Mouse (Mus musculus) inflammation-experienced regulatory T-cells, adult 6 months (primary cell): ENCODE results near the gene Raver2. TPM values are rescaled to one million over a fixed set of nuclear protein-coding genes. Genes with fewer than 3 reads are reported as not detected.
A peak's percentile ranks its signal among the peaks of the same experiment; 100 is the strongest.

Experiments used
- ATAC-seq: one replicate; pipeline ENCODE4 v1.8.0; 2017
- polyA plus RNA-seq, 3 experiments: library from polyadenylated mRNA; unstranded; fragments of 100-300 nt; shearing (Covaris generic); gene quantifications; one replicate each; pipeline ENCODE4 v1.2.1; 2017

Gene Raver2
- polyA plus RNA-seq, 3 experiments from 2014 or later: 1.7 to 2.6 (median 2.3) TPM

- no peak for ATAC-seq
Measured at GRCm38 (mm10) chr4:101177796-101178195, 109.0 kb downstream of the Raver2 start.

DNA sequence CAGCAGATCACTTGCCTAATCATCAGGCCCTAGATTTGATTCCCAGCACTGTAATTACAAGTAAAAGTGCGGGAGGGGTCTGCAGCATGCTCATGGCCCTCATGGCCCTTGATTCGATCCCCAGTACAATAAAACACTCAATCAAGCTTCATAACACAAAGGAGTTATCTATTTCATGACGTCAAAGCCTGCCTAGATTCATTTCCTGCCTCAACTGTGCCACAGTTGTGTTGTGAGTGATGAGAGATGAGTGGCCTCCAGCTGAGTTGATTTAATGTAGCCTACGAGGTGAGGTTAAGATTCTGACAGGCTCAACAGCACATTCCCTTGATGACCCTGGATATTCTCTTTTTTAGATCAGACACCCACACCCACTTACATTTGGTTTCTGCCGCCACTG is 110.3 kb downstream of the Raver2 start:
- ATAC-seq: peak; percentile 5

DNA sequence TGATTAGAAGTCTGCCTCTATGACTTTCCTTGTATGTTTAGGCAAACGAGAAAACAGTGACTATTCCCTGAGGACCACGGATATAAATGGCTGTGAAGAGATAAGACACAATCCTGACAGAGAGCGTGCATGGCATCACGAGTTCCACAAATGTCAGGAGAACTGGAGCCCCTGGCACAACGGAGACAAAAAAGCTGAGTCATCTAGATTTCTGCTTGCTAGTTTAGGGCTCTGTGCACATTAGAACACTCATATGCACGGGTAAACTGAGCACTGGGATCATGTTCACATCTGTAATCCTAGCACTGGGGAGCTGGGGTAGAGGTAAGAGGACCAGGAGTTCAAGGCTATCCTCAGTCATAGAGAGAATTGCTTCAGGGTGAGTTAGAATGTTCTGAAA is 111.1 kb downstream of the Raver2 start:
- ATAC-seq: no peak

GRCm38 (mm10) chr4:101180681-101181080 is 111.9 kb downstream of the Raver2 start:
- ATAC-seq: no peak

DNA sequence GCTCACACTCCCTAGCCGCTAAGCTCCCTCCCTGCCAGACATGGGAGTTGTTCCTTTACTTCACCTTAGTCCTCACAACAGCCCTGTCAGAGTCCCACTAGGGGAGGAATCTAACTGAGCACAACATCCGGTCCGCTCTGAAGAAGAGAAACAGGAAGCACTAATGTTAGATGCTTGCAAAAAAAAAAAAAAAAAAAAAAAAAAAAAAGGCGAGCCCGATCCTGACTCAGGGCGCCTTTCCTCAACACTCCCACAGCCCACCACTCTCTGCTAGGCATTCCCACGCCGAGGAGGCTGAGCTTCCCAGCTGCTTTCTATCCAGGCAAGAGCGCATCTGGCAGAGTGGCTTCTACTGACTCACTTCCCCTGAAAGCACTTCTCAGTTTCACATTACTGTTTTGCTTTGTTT is 113.8 kb downstream of the Raver2 start:
- peak; percentile 73 for ATAC-seq

DNA sequence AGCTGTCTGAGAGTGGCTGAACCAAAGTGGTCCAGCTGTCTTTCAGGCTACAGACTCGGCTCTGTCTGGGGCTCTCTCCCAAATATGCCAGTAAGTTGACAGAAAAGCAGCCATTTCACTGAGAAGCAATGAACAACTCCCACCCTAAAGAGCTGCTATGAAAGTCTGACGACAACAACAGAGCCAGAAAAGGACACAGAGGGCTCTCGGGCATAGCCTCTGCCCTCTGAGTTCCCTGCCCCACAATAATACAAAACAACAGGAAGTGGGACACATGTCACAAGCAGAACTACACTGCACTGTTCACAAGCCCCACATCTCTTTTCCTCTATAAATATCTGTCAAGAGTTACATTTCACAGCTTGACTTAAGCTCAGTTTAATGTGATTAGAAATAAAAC is 116.4 kb downstream of the Raver2 start:
- ATAC-seq: no peak

- ATAC-seq: no peak
Measured at GRCm38 (mm10) chr4:101186591-101186990, 117.8 kb downstream of the Raver2 start.

- peak; percentile 78 for ATAC-seq
Measured at GRCm38 (mm10) chr4:101187381-101187780, 118.6 kb downstream of the Raver2 start.

DNA sequence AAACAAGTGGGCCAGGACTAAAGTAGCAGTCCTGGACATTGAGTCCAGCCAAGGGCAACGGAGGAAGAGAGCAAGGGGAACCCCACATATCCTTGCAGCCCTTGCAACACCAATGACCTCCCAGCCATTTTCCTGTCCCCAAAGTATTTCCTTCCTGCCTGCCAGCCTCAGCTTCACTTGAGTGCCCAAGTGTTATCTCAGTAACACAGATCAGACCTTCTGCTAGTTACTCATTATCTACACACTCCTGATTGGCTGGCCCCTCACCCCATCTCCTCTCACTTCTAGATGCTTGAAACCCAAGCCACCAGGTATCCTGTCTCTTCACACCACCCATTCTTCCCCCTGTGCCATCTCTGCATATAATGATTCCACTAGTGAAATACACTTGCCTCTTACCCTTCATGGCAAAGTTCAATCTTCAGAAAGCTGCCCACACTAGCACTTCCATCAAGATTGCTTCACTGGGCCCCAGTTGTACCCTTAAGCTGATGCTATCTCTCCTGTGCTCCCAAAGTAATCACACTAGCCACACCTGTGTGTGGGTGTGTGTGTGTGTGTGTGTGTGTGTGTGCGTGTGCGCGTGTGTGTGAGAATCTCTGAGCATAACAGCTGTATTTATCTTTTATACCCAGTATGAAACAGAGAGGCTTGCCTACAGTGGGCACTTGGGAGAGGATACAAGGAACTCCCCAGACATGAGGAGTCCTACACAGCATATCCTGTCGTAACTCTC is 123.6 kb downstream of the Raver2 start:
- ATAC-seq: peak; percentile 19

DNA sequence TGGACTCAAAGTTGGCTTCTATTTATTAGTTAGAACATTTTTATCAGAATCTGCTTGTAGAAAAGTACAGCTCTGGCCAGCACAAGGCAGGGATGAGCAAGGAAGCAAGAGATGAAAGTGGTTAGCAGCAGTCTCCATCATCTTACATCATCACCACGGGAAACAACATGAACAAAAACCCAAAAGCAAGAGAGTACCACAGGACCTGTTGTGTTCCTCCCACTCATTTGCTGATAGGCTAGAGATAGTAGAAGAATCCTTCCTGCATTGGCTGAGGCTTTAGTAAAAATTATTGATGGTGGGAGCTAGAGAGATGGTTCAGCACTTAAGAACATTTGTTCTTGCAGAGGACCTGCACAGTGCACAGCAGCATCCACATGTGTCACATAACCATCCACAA is 125.4 kb downstream of the Raver2 start:
- peak; percentile 76 for ATAC-seq

GRCm38 (mm10) chr4:101196407-101196806 is 127.6 kb downstream of the Raver2 start:
- ATAC-seq: no peak

DNA sequence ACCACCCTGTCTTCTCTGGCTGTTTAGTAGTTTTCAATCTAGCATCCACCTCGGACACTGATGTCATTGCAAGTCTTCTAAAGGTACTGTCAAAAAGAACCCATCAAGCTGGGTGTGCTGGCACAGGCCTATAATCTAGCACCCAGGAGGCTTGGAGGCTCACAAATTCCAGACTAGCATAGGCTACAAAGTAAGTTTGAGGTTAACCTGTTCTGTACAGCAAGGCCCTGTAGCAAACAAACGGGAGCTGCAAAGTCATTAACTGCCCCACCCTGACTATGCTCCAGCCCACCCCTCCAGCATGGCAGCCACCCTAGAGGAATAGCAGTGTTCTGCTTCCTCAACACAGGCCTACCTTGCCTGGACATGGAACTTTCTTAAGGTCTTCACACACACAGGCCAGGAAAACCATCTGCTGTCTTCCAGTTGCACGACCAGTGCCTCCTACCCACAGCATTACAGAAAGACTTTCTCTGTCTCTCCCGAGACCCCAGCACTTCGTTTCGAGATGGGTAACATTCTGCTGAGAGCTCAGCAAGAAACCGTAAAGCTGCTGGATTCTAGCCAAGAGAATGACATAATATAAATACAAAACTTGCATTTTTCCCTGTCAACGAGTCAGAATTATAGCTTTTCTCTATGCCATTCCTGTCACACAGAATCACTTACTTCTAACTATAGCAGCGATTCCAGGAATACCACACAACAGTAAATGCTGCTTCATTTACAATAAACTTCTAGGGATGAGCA is 128.8 kb downstream of the Raver2 start:
- ATAC-seq: no peak

GRCm38 (mm10) chr4:101198333-101198732 is 129.6 kb downstream of the Raver2 start:
- no peak for ATAC-seq

- peak; percentile 71 for ATAC-seq
Measured at GRCm38 (mm10) chr4:101199433-101200081, 130.8 kb downstream of the Raver2 start.

Other genes starting within 250 kb of the Raver2 start
- gene Gm10577, start 48.3 kb upstream of the Raver2 start, polyA plus RNA-seq: not detected
- gene Jak1, start 196.3 kb downstream of the Raver2 start, polyA plus RNA-seq: 100 to 1,000 TPM; 317 to 371 (median 344) TPM